Mouse (Mus musculus): ENCODE data around the gene Itgb6. TPM values are rescaled to one million over a fixed set of nuclear protein-coding genes. Genes with fewer than 3 reads are reported as not detected.
A peak's percentile ranks its signal among the peaks of the same experiment; 100 is the strongest.

Itgb6 gene
- total RNA-seq (2021), result not detected in 2 replicates
- long read RNA-seq, experiment 1, result 0 reads
- long read RNA-seq, experiment 2, result 0 reads

DNA sequence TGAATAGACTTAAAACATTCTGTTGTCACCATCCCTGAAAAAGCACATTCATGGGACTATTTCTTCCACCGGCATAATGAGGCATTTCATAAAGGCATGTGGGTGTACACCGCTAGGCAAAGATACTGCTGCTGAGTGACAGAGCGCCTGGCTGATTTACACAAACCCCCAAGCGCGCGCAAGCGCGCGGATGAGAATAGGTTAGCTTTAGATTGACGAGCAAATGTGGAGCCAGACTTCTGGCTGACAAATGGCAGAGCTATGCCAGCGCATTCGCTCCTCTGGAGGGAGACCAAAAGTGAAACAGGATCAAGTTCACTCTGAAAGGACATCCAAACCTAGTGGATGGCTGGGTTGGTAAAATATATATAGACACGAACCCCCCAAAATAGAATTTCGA is at the start of gene Itgb6:
Gene Itgb6, minus strand, starts transcription at position 130 of the 400 bp plus-strand sequence.
- peak; percentile 11 for DNase-seq

DNA sequence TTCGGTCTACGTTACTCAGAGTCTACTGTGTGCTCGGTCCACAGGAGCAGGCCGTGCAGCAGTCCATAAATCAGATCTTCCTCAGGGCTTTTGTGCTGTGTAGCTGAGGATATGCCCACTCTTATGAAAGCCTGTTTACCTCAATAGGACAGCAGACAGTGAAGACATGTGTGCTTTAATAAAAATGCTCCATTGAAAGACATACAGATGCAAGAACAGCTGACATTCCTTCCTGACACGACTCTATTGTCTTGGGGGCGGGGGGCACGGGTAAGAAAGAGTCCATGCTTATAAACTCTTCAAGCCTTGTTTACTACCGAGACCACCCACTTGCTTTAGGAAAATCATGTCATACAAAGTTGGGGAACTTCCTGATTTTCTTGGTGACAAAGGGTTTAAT is 44.0 kb upstream of the Itgb6 start:
- DNase-seq, result no peak

DNA sequence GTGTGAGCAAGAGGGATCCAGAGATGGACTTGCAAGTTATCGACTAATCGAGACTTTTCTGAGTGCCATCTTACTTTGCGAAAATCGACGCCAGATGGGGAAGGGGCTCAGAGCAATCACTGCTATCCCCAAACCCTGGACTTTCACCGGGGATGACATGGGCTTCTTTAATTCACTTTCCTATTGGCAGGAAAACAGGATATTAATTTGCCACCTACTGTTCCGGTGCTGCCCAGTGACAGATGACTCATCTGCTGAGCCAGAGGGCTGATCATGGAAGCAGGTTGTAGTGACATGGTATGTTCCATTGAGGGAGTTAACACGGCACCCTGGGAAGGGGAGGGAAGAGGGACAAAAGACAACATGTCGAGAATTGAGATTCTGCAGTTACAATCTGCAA is 33.8 kb upstream of the Itgb6 start:
- no peak for DNase-seq

DNA sequence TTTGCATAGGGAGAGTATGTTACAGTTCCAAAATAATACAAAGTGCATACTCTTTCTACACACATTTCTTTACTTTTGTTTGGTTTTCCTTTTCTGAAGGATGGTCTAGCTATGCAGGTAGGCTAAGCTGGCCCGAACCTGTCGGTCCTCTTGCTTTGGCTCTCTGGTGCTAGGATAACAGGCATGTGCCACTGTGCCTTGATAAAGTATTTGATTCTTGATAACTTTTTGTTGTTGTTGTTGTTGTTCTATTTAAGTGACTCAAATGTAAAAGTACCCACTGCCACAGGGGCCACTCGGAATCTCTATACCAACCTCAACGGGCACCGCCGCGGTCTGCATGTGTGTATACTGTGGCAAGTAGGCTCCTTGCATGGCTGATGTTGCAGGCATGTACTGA is 32.7 kb upstream of the Itgb6 start:
- DNase-seq, result no peak

DNA sequence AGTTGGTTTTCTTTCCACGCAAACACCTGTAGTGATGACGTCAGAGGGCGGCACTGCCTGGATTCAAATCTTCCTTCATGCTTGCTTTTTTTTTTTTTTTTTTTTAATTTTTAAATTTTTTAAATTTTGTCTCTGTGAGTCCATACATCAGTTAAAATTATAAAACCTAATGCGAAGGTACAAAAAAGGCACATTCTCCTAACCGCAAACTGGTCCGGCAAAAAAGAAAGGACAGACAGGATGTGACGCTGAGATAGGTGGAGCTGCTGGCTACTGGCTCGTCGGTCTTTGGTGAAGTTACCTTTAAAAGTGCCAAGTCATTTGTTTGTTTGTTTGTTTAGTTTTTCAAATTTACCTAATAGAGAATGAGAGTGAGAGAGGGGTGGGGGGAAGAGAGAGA is 28.8 kb upstream of the Itgb6 start:
- DNase-seq, result no peak

DNA sequence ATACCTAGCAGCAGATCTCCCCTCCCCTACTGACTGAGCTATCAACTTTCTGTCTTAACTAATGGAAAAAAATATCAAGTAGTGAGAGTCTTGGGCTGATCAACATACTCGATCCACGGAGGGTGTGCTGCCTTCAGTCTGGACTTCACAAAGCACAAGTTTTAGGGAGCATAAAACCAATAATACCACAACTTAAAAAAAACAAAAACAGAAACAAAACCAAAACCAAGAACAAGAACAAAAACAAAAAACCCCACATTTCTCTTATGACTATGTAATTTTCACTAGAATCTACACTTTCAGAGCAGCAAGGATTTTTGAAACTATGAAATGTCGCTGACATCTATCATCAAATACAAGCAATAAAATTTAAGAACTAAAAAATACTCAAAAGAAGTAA is 28.1 kb upstream of the Itgb6 start:
- DNase-seq, result no peak

DNA sequence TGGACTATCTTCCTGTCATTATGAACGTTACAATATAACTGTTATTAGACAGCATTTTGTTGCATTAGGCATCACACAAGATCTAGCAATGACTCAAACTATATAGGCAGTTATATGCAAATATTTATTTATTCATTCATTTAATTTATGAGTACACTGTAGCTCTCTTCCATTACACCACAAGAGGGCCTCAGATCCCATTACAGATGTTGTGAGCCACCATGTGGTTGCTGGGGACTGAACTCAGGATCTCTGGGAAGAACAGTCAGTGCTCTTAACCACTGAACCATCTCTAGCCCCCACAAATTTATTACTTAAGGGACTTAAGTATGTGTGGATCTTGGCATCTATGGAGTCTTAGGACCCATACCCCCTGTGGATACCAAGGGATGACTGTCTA is 26.1 kb upstream of the Itgb6 start:
- DNase-seq, result no peak

DNA sequence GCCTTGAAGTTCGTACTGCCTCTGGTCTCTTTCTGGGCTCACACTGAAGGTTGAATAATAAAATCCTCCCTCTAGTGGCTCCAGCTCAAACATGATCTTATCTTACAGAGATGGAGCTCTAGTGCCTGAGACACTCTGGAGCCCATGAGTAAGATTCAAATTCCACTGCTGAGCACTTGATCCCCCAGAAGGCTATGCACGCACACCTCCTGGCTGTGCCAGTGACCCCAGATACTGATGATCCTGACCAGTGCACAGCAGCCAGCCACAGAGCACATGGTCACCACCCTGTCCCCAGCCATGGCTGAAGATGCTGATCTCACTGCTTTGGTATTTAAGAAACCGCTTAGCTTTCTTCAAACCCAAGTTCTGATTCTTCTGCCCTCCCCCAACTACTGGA is 25.1 kb upstream of the Itgb6 start:
- peak; percentile 20 for DNase-seq

DNA sequence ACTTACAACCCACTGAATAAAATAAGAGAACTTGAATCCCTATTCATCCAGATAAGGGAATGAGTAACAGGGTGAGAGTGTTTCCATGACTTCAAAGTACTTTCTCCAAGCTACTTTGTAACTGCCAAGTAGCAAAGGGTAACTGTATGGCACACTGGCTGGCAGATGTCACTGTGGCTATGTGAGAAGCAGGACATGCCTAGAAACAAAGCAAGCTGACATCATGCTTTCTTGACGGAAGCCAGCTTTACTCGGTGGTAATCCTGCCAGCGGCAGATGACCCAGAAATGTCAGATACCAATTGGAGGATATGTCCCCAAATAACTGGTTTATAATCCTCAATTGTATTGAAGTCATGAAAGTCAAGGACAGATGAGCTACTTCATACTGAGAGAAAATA is 22.2 kb upstream of the Itgb6 start:
- DNase-seq, result no peak

DNA sequence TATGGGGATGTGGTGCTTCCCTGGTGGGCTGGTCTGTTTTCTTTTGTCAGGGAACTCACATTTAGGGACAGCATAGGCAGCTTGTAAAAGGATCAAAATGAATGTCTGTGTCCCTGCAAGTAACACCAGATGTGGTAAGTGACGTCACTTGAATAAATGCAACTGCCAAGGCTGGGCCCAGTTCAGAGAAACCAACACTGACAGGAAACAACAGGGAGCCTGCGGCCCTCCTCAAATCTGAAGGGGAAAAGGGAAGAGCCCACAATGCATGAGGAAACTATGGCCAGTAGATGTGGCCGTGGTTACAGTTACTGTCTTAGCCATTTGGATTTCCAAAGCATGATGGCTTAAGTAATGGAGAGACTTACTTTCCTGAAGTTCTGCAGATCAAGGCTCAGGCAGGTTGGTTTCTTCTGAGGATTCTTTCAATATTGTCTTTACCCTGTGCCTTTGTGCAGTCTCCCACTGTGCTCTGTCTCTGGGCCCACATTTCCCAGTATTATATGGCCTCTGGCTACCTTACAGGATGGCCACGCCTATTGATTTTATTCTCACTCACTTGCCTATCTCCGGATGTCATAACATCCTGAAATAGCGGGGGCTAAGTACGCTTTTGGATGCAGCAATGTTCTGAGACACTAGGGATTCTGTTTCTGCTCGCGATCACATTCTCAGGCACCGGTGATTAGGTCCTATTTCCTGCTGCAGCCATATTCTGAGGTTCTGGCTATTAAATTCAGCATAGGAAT is 17.1 kb upstream of the Itgb6 start:
- DNase-seq, result no peak

DNA sequence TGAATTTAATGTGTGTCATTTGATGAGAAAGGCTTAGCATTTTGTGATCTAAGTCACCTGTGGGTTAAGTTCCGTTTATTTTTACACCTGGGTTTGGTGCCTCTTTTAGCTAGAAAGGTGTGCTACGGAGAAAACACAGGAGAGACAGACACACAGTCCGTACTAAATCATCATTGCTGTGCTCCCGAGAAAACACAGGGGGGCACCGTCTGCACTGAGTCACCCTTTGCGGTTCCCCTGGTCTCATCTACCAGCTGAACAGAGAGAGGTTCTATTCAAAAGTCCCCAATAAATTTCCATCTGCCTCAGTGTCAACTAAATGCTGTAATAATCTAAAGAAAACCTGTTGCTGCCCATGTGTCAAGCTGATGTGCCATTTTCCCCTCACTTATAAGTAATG is 8.5 kb upstream of the Itgb6 start:
- DNase-seq, result no peak

DNA sequence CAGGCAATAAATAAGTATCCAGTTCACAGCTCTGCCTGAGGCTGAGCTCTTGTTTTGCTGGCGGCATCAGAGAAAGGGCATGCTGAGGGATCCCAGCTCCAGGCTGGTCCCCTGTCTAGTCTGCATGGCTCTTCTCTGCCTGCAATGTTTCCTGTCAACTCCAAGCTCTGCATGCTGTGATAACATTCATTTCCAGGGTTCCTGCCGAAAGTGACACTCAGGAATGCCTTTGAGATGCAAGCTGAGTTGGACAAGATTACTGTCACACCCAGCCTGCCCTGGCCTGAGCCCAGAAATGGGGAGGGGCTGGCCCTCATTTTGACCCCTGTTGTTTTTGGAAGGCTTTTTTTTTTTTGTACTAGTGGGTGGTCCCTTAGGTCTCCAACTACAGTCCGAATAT is 7.6 kb upstream of the Itgb6 start:
- DNase-seq, result peak; percentile 35

DNA sequence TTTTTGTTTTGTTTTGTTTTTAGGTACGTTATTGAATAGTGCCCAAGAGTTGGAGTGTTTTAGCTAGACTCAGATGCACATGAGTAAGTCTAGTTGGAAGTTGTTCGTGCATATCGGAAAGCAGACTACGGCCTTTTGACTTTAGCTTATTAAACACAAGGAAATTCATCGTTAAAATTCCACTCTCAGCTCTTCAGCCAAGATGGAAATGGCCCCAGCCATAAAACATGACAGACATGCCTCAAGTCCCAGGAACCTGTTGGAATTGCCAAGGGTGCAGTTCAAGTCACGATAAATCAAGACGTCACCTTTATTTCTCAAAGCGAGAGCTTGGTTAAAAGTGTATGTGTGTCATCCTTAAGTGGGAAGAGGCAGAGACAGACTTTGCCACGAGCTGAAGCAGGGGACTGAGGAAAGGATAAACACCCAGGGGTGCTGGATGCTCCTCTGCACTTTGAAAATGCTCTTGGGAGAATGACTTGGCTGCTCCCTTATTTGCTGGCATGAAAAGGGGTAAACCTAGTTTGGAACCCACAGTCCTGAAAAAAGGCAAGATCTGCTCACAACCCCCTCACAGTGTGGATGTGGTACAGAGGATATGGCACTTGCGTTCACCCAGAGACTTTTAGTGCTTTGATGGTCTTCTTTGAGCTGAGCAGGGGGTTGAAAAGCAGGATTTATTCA is 6.6 kb upstream of the Itgb6 start:
- DNase-seq, result no peak

DNA sequence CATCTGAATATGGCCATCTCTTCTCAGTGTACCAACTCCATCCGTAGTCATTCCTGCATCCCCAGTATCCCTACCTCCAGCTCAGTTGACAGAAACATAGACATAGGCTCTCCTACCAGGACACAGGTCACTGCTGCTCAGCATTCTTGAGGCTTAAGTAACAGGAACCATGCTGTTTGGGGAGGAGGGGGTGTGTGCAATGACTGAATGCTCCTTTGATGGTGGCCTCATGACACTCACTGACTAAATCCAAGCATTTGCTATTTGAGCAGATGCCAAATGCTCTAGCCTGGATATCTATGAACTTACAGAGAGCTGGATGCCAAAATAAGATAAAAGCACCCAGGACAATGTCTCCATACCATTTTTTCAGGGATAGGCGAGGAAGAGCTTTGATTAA is 2.2 kb upstream of the Itgb6 start:
- DNase-seq, result no peak

DNA sequence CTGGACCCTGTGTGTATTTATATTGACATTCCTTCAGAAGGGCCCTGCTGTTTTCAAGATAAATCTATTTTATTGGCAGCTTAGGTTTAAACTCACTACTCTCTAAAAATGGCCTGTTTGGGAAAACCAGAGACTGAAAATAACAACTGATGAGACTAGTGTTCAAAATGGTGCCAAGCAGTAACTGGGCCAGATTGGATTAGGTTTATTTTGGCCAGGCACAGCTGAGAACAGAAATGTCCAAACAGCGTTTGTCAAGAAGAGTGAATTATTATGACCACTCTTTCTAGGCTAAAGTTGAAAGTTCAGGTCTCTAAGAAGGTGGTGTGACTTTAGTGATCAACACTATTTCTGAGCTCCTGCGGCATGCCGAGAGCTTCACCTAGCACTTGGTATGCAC is 524 bp upstream of the Itgb6 start:
- DNase-seq, result no peak

DNA sequence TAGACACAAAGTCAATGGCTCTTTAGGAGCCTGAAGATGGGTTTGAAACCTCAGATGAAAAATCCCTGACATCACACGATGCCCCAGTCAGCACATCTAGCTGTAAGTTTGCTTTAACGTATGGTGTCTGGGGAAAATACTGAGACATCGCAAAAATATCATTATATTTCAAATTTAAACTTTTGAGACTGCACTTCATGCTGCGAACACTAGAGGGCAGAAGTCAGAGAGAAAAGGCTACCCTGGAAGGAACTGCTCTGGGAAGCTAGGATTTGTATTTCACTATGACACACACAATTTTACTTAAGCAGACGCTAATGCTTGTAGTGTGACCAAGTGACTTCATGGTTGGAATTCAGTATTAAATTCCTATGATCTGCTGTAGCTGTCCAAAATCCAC is 1.5 kb downstream of the Itgb6 start:
- DNase-seq, result peak; percentile 40

DNA sequence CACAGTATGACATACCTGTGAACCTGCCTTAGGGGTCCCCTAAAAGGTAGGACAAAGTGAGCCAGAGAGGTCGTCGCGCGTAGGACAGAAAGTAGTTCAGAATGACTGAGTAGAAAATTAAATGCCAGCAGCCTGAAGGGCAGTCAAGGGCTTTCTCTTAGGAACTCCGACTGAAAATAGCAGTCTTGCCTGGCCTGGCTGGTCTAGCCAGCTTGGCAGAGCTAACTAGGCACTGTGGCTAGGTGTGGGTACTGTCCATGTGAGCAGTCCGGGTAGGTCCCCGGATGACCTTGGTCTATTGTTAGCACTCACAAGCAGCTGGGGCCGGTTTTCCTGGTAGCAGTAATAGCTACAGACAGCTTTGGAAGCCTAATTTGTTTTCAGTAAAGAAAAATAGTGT is 2.2 kb downstream of the Itgb6 start:
- DNase-seq, result peak; percentile 64

DNA sequence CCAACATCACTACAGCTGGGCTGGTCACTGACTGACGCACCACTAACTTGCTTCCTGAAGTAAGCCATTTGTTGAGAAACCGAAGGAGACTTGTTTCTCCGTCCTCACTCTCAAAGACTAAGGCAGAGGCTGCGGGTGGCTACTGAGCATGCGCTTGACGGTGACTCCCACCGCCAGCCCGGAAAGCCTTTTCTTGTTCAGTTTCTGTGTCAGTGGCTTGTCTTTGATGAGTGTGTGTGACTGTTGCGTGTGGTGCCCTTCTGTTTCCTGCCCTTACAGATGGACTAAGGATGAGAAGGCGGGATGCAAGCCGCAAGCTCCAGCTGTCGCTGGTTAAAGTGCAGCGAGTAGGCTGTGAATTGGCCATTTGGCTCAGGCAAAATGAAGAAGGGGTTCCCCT is 5.1 kb downstream of the Itgb6 start:
- peak; percentile 32 for DNase-seq

DNA sequence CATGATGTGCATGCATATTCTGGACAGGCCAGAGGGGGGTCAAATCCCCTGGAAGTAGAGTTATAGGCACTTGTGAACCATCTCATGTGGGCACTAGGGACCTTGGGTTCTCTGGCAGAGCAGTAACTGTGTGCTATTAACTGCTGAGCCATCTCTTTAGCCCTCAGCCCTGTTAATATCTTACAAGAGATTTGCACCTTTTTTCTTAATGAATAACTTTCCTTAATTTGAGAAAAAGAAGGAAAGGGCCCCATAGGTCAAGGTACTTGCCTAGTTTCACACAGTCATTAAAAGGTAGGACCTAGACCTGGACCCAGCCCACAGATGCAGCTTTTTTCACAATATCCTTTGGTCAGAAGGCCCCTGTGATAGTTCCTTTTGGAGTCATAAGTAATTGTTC is 5.9 kb downstream of the Itgb6 start:
- no peak for DNase-seq

DNA sequence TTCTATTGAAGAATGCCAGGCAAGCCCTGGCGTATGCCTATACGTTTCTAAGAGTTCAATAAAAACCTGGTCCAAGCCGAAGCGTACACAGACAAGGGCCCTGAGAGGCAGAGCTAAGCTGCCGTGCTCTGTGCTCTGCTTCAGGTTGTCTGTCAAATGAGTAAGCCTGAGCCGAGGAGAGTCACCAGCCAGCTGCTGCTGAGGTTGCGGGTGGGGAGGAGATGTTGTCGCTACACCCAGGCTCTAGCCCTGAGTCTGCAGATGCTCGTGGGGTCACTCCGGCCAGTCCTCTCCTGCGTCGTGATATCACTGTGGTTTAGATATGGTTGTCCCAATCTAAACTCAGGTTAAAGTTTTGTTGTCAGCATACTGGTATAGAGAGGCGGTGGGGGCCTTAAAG is 6.7 kb downstream of the Itgb6 start:
- DNase-seq, result no peak

DNA sequence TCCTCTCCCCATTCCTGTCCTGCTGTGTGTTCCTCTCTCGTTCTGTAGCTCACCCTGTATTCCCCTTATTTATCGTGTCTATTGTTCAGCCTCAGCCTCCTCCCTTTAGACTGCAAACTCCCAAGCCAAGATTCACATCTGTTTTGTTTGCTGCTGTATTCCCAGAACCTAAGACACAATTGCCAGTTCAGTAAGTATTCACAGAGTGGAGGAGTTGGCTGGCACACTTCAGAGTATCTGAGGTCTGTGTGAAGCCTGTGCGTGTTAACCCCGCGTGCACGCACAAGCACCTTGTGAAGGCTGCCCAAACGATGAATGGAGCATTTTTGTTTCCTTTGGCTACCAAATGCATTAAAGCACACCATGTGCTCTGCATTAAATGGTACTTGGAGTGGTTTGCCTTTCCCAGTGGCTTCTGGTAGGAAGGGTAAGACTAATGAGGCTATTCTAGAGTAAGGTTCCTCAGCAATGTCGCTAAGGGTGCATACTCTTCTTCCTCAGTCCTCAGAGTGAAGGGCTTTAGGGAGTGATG is 7.4 kb downstream of the Itgb6 start:
- DNase-seq, result no peak

DNA sequence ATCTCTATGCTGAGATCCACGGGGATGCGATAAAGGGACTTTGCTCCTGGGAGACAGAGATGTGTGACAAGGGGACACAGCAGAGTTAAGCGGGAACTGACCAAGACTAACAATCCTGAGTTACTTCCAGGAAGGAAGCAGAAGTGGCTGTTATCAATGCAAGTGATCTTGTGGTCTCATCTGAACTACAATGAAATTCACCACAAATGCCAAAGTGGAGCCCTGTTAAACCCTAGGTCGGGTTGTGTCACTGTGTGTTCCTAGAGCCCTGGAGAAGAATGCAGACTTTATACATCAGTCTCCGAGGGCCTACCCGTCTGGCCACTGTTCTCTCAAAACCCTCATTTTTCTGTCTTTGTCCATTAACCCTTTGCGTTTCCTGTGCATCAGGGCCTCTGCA is 8.0 kb downstream of the Itgb6 start:
- DNase-seq, result no peak

DNA sequence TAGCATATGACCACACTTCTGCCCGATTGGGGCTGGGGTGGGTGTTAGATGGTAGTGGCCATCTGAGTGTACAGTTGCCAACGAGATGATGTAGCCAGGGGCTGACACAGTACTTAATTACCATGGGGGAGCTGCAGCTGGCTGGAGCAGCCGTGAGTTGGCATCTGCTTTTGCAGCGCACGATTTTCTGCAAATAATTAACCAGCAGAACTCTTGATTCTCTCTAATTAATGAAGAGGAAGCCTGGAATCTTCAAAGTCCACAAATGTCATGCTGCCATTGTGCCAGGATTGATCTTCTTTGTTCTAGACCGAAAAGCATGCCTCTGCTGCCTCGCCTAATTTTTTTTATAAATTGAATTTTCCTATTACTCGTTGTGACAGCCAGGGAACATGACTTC is 8.6 kb downstream of the Itgb6 start:
- no peak for DNase-seq

DNA sequence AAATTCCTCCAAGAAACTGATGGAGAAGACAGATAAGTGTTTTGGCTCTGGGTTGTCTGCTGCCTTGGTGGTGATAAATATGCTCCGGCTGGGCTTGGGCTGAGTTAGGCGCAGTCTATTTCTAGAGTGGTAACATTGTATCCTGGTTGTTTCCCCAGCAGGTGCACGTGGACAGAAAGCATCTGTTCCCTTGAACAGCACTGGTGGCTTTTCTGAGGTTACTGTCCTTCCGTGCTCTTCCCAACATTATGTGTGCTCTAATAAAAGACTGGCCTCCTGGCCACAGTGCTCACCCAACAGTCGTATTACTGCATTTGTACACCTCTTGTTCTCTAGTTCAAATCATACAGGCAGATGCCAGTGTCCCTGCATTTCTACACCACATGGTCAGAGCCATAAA is 9.6 kb downstream of the Itgb6 start:
- no peak for DNase-seq
